Mouse (Mus musculus) fat pad, adult 2 months (tissue): ENCODE results near the gene Ino80b.

ENCODE experiments used
- DNase-seq: peaks from one replicate; pipeline ENCODE4 v3.0.0-alpha.2; 2011; ENCODE audit warnings: low read depth, low spot score; ENCODE audit errors: extremely low read depth

Ino80b gene

DNA sequence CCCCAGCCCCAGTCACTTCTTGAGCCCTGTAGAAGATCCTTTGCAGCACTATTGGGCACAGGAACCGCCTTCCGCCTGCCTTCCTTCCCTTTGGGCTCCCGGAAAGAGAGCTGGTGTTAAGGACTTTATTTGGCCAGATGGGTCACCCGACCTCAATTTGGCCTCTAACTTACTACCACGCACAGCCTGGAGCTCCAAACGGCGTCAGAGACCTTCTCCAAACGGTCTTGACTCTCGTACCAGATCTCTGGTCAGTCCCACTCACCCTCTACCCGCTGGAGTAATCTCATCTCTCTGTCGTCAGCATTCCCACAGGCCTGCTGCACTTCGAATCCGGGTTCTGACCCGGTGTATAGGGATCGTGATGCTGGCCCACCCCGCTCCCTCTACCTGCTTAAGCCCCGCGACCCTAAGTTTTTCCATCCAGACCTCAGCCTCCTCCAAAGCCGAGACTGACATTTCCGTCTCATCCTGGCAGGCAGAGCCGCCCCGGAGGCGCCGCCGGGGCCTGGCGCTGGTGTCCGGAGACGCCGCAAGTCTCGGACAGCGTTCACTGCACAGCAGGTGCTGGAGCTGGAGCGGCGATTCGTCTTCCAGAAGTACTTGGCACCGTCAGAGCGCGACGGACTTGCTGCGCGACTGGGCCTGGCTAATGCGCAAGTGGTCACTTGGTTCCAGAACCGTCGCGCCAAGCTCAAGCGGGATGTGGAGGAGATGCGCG lies 37.9 kb downstream of the Ino80b start:
- DNase-seq, result no peak

DNA sequence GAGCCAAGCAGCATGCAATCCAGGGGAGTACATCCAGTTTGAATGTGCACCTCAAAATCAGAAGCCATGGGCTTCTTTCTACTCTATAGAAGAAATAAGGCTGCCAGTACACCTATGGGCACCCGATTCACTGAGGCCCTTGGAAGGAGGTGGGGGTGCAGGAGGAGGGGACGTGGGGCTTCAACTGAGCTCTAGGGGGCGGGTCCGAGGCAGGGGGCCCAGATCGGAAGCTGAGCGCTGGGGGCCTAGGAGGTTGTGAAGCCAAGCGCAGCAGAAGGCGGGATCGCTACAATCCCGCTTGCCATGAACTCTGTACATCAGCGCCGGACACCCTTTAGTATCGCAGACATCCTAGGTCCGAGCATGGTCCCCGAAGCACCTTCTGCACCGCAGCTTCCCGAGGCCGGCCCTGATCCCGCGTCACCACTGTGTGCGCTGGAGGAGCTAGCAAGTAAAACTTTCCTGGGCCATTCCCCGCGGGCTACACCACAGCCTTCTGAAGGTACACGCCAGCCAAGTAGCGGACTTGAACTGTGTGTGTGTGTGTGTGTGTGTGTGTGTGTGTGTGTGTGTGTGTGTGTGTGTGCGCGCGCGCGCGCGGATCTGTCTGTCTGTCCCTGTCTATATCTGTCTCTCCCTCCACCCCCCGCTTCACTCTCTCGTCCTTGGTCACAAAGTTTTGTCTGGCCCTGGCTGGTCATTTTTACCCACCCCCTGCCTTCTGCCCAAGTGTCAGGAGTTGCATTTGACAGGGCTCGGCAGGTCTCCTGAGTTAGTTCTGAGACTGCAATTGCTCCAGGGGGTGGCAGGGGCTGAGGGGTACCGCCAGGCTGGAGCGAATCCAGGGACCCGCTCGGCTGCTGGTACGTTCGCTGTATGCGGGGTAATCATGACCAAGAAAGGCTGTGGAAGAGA lies 38.9 kb downstream of the Ino80b start, which contains the start of gene Lbx2:
Gene Lbx2, plus strand, starts transcription at position 247 of the 915 bp plus-strand sequence.
- DNase-seq, result no peak

DNA sequence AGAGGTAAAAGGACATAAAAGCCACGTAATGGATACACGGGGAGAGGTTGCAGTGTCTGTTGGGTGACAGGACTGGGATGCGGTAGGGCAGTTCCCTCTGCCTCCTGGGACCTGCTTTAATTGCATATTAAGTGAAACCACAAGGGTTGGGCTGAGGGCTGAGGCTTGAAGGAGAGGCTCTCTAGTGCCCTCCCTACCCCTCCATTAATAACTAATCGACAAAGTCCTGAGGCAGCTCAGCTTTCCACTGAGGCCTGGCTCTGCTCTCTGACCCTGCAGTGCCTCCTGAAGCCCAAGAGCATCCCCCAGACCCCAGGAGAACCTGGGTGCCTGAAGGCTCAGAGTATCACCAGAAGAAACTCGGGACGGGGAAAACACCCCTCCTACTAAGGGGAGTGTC lies 40.8 kb downstream of the Ino80b start:
- DNase-seq, result no peak

DNA sequence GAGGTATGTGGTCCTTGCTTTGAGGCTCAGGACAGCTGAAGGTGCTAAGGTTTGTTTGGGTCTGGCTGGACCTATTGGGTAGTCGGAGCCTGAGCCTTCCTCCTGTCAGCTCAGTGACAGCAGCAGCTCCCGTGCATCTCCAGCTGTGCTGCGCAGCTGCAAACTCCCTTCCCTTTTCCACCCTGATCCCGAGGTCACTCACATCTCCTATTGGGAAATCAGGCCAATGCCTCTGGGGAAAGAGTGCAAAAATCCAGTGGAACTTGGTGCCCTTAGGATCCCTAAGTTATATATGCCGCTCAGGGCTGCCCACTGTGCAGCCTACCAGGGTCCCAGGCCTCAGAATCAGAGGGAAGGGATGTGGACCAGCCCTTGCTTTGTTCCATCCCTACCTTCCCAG lies 41.7 kb downstream of the Ino80b start:
- DNase-seq, result no peak

DNA sequence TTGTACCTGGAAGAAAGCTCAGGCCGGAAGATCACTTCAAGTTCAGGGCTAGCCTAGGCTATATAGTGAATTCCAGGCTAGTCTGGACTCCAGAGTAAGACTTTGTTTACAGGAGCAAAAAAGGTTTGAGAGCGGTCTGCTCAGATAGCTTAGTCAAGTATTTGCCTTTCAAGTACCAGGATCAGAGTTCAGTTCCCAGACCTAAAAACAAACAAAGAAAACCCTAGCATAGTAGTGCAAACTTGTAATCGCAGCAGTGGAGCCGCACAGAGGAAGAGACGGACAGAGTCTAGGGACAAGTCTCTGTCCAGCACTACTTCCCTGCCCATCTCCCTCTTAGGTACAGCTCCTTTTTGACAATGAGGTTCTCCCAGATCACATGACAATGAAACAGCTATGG lies 45.0 kb downstream of the Ino80b start:
- no peak for DNase-seq

DNA sequence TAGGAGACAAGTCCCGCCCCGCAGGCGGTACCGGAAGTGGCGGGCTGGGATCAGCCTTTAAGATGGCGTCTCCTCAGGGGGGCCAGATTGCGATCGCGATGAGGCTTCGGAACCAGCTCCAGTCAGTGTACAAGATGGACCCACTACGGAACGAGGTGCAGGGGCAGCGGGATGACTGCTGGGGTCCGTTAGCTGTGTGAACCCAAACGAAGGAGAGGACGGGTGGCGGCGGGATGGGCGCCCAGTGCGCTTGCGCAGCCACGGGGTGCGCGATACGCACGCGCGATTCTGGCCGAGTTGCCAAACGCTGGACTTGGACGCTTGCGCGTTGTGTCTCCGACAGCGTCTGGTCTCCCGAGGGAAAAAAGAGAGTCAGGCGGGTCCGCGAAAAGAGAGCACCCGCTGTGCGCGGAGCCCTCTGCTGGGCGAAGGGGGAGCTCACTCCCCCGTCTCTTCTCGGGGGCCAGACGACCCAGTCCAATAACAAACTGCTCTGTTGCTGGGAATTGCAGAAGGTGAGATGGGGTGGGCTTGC lies 46.8 kb downstream of the Ino80b start:
- DNase-seq, result no peak

DNA sequence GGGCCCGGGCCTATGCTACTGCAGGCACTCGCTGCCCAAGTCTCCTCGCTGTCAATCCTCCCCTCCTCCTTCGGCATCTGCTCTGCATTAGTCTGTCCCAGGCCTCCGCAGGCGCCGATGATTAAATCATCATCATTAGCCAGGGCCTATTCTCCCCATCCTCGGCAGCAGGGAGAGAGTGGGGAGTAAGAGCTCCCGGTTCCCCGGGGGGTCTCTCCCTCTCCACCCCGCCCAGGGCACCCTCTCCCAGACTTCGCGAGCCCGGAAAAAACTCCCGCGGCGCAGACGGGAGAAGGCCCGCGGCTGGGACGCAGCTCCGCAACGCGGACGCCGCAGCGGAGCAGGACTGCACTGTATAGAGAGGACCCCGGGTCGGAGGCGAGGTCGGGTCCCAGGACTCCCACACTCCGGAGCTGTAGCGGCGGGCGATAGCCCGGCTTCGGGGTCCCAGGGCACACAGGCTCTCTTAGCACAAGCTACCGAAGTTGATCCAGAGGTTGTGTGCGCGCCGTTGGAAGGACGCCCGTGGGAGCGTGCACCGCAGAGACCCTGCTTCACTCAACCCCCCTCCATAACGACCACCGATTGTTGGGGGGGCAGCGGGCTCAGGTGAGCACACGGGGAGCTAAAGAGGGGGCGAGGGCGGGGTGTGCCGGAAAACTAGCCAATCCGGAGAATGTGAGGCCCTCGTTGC lies 47.5 kb downstream of the Ino80b start, which contains the start of gene Pcgf1:
Gene Pcgf1, plus strand, starts transcription at position 240 of the 694 bp plus-strand sequence.
- DNase-seq, result no peak

DNA sequence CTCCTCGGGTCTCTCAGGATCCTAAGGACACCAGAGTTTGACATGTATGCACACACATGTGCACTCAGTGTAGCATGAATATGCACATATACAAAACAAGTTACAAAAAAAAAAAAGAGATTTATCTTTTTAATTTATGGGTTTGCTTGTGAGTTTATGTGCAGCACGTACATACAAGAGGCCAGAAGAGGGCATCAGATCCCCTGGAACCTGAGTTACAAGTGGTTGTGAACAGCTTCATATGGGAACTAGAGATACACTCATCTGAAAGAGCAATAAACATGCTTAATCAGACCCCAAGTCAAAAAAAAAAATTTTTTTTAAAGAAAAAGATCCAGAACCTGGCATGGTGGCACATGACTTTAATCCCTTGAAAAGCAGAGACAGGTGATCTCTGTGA lies 50.3 kb downstream of the Ino80b start:
- no peak for DNase-seq
